Mouse (Mus musculus): Measurements from ENCODE around the gene Mpped2.

GRCm38 (mm10) chr2:106837241-106837640, 144.2 kb downstream of the Mpped2 start:
- TF ChIP-seq CTCF (IDR thresholded peaks at IDR 0.05; ENCODE audit: low read depth, low read length), result no peak
- no peak for TF ChIP-seq EP300 (IDR thresholded peaks at IDR 0.05; ENCODE audit: insufficient read depth, low read depth, low read length)
